Mouse (Mus musculus): ENCODE data around the gene Gm45837. TPM values are rescaled to one million over a fixed set of nuclear protein-coding genes. Genes with fewer than 3 reads are reported as not detected.

The Gm45837 gene
- polyA plus RNA-seq, 1 experiment = not detected

DNA sequence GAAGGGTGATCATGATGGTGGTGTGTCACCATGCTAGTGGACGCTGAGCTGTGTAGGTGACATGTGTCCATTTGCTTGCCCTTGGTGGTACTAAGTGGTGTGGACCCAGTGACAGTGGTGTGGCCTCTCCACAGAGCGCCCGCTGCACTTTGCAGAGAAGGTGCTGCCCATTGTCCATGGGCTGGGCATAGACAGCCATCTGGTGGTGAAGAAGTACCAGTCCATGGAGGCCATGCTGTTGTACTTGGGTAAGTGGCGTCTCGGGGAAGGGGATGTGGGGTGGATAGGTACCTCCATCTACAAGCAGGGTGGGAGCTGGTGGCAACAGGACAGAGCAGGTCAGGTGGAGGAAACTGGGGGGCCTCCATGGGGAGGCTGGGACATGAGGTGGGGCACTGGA is 6.9 kb upstream of the Gm45837 start:
- H3K4me3 ChIP-seq (ENCODE audit: control insufficient read depth, low read depth, low read length) = no peak overlapping the region
- no peaks in the 10 kb centered on the region for H3K36me3 ChIP-seq (ENCODE audit: control insufficient read depth, insufficient read depth, low read length)
- H3K4me1 ChIP-seq (ENCODE audit: control insufficient read depth, insufficient read depth, low read length) = no peaks in the 10 kb centered on the region
- no peak for TF ChIP-seq POLR2A (IDR thresholded peaks at IDR 0.05; ENCODE audit: control insufficient read depth, low read depth, low read length)
- no peak for TF ChIP-seq CTCF (IDR thresholded peaks at IDR 0.05; ENCODE audit: control insufficient read depth, insufficient read depth, insufficient replicate concordance, low read depth, low read length)
- H3K27ac ChIP-seq (ENCODE audit: control insufficient read depth, insufficient read depth, low read depth, low read length) = no peak overlapping the region
- no peaks in the 10 kb centered on the region for H3K27me3 ChIP-seq (ENCODE audit: control insufficient read depth, insufficient read depth, low read length)

DNA sequence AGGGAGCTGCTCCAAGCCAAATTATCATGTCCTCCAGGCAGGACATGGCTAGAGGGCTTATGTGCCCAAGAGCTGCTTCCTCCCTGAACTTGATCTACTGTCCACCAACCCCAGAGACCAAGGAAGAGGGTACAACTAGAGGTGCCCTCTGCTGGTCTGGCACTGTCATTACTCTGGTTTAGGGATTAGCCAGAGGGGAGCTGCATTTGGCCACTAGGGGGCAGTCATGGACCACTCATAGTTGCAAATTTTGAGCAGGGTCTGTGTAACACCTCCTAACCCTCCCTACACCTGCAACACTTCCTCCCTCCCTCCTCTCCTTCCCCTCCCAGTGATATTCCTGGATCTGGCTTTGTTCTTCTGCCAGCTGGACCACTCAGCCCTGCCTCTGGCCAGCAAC is 2.1 kb downstream of the Gm45837 start:
- Histone ChIP-seq H3K27me3 (ENCODE audit: control insufficient read depth, insufficient read depth, low read length) (no peaks in the 10 kb centered on the region), H3K4me3 (ENCODE audit: control insufficient read depth, low read depth, low read length) (no peak overlapping the region)
- TF ChIP-seq CTCF (IDR thresholded peaks at IDR 0.05; ENCODE audit: control insufficient read depth, insufficient read depth, insufficient replicate concordance, low read depth, low read length) = peak; percentile 95
- no peak for TF ChIP-seq POLR2A (IDR thresholded peaks at IDR 0.05; ENCODE audit: control insufficient read depth, low read depth, low read length)

DNA sequence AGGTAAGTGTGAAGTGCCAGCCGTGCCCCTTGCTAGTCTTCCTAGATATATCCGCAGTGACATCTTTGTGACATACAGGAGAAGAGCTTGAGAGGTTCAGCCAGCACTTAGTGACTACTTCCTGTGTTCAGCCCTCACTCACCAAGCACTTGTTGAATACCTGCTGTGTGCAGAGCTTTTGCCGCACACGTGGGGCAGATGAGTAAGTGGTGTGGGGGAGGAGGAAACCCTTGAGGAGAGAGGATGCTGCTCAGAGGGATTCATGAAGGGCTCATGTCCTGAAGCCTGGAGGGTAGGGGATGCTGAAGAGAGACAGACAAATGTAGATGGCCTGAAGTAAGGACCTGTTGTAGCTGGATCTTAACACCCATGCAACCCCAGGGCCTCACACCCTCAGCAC is 3.5 kb downstream of the Gm45837 start:
- Histone ChIP-seq H3K36me3 (ENCODE audit: control insufficient read depth, insufficient read depth, low read length) (no peaks in the 10 kb centered on the region), H3K4me1 (ENCODE audit: control insufficient read depth, insufficient read depth, low read length) (peaks cover 9% of the 10 kb centered on the region), H3K4me3 (ENCODE audit: control insufficient read depth, low read depth, low read length) (no peak overlapping the region), H3K27me3 (ENCODE audit: control insufficient read depth, insufficient read depth, low read length) (no peaks in the 10 kb centered on the region), H3K27ac (ENCODE audit: control insufficient read depth, insufficient read depth, low read depth, low read length) (no peak overlapping the region)
- TF ChIP-seq POLR2A (IDR thresholded peaks at IDR 0.05; ENCODE audit: control insufficient read depth, low read depth, low read length) = no peak
- TF ChIP-seq CTCF (IDR thresholded peaks at IDR 0.05; ENCODE audit: control insufficient read depth, insufficient read depth, insufficient replicate concordance, low read depth, low read length) = no peak

More for the DNA sequence above, 2.1 kb downstream of the Gm45837 start:
- peaks cover 6% of the 10 kb centered on the region for H3K4me1 ChIP-seq (ENCODE audit: control insufficient read depth, insufficient read depth, low read length)
- H3K36me3 ChIP-seq (ENCODE audit: control insufficient read depth, insufficient read depth, low read length) = no peaks in the 10 kb centered on the region
- no peak overlapping the region for H3K27ac ChIP-seq (ENCODE audit: control insufficient read depth, insufficient read depth, low read depth, low read length)

DNA sequence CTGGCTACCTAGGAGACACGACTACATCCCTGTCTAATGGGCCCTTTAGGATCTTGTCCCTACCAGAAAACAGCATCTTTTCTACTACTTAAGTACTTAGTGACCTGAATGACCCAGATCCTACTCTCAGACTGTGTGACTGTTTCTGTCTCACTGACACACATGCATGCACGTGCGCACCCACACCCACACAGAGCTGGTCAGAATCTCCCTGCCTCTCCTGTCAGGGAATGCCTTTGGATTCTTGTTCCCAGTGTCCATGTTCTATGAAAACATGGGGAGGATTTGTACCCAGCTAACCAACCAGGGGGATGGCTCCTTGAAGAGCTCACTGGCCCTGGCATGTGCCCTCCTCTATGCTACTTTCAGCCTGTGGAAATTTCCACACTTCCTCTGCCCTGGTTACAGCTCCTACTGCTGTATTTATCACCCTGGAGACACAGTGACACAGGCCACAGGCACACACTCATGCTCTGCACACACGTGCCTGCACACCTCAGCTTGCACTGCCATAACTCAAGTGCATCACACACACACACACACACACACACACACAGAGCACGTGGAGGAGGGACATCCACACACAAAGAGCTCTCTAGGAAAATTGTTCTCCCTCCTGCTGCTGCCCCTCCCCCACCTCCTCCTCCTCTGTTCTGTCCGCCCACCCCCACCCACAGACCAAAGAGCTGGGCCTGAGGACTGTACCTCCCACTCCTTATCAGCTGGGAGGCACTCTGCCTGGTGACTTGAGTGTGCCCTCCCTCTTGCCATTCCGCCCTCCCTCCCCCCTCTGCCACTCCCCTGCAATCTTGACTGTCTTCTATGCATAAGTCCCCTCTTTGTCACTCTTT is 4.2 kb downstream of the Gm45837 start:
- no peaks in the 10 kb centered on the region for H3K36me3 ChIP-seq (ENCODE audit: control insufficient read depth, insufficient read depth, low read length)
- no peak overlapping the region for H3K4me3 ChIP-seq (ENCODE audit: control insufficient read depth, low read depth, low read length)
- H3K27me3 ChIP-seq (ENCODE audit: control insufficient read depth, insufficient read depth, low read length) = no peaks in the 10 kb centered on the region
- H3K4me1 ChIP-seq (ENCODE audit: control insufficient read depth, insufficient read depth, low read length) = peaks cover 12% of the 10 kb centered on the region
- TF ChIP-seq CTCF (IDR thresholded peaks at IDR 0.05; ENCODE audit: control insufficient read depth, insufficient read depth, insufficient replicate concordance, low read depth, low read length) (no peak), POLR2A (IDR thresholded peaks at IDR 0.05; ENCODE audit: control insufficient read depth, low read depth, low read length) (no peak)
- H3K27ac ChIP-seq (ENCODE audit: control insufficient read depth, insufficient read depth, low read depth, low read length) = no peak overlapping the region

DNA sequence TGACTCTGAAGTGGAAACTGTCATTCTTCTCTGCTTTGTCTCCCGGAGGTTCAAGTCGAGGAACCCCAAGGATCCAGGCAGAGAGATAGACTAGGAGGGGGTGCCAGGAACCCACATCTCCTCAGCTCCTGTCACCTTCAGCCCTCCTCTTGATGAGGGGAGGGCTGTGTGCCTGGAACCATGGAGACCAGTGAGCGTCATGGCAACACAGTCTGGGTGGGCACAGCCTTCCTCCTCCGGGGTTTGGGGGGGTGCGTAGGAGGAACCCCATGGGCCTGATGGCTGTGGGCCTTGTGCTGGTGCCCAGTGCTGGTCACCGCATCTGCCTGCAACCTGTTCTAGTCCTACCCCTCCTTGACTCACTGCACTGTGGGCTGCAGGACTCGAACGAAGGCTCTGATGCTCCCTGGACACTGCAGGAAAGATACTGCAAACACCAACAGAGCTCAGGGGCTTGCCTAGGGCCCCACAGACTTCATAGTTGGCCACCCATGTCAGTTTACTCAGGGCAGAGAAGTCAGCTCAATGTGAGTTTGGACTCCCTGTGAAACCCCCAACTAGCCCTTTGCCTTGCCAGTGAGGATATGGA is 4.9 kb downstream of the Gm45837 start:
- Histone ChIP-seq H3K4me1 (ENCODE audit: control insufficient read depth, insufficient read depth, low read length) (peaks cover 15% of the 10 kb centered on the region), H3K36me3 (ENCODE audit: control insufficient read depth, insufficient read depth, low read length) (no peaks in the 10 kb centered on the region), H3K27ac (ENCODE audit: control insufficient read depth, insufficient read depth, low read depth, low read length) (no peak overlapping the region), H3K4me3 (ENCODE audit: control insufficient read depth, low read depth, low read length) (no peak overlapping the region), H3K27me3 (ENCODE audit: control insufficient read depth, insufficient read depth, low read length) (no peaks in the 10 kb centered on the region)
- TF ChIP-seq POLR2A (IDR thresholded peaks at IDR 0.05; ENCODE audit: control insufficient read depth, low read depth, low read length) = no peak

DNA sequence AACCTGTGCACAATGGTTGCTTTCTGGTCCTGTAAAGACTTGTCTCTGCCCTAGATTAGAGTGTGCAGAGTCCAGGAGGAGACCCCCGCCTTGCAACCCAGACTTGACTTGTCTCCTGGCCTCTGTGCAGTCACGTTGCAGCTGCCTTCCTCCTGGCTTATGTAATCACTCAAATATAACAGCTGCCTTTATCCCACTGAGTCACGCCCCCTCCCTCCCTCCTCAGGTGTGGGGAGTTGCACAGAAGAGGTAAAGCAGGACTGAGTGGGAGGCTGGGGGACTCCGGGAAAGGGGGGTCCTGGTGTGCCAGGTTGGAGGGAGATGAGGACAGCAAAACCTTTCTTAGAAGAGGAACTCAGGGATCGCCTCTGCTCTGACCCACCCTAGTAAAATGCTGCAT is 5.7 kb downstream of the Gm45837 start:
- Histone ChIP-seq H3K27ac (ENCODE audit: control insufficient read depth, insufficient read depth, low read depth, low read length) (no peak overlapping the region), H3K36me3 (ENCODE audit: control insufficient read depth, insufficient read depth, low read length) (no peaks in the 10 kb centered on the region), H3K27me3 (ENCODE audit: control insufficient read depth, insufficient read depth, low read length) (no peaks in the 10 kb centered on the region), H3K4me3 (ENCODE audit: control insufficient read depth, low read depth, low read length) (no peak overlapping the region), H3K4me1 (ENCODE audit: control insufficient read depth, insufficient read depth, low read length) (peaks cover 15% of the 10 kb centered on the region)
- TF ChIP-seq CTCF (IDR thresholded peaks at IDR 0.05; ENCODE audit: control insufficient read depth, insufficient read depth, insufficient replicate concordance, low read depth, low read length) (no peak), POLR2A (IDR thresholded peaks at IDR 0.05; ENCODE audit: control insufficient read depth, low read depth, low read length) (no peak)

DNA sequence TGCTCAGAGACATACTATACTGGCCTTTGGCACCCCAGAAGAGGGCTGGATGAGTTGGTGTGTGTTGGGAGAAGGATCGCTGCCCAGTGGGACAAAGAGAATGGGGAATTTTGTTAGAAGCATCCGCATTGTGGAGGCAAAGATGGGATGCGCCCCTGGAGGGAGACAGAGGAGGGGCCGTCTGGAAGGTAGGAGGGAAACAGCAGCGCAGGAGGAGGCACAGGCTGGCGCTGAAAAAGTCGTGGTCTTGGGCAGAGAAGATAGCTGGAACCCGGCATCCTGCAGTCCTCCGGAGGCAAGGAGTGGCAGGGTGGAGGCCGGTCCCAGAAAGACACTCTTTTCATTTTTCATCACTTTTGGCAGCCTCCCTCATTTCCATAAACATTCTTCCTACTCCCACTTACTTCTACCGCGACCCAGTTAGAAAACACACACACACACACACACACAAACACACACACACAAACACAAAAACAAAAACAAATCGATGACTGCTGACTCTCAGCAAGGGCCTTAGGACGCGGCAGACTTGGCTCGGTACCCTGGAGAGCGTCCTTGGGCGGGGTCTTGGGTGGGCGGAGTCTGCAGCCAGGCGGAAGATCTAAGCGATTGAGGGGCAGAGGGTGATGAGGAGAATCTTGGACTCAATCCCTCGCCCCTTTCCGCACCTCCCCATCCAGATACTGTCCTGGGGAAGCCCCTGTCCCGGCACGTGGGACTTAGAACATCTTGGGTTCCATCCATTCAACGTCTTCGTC is 8.5 kb downstream of the Gm45837 start:
- H3K27ac ChIP-seq (ENCODE audit: control insufficient read depth, insufficient read depth, low read depth, low read length) = no peak overlapping the region
- no peaks in the 10 kb centered on the region for H3K36me3 ChIP-seq (ENCODE audit: control insufficient read depth, insufficient read depth, low read length)
- peaks cover 17% of the 10 kb centered on the region for H3K4me1 ChIP-seq (ENCODE audit: control insufficient read depth, insufficient read depth, low read length)
- peak overlapping the region; percentile 71 for H3K4me3 ChIP-seq (ENCODE audit: control insufficient read depth, low read depth, low read length)
- H3K27me3 ChIP-seq (ENCODE audit: control insufficient read depth, insufficient read depth, low read length) = no peaks in the 10 kb centered on the region
- no peak for TF ChIP-seq POLR2A (IDR thresholded peaks at IDR 0.05; ENCODE audit: control insufficient read depth, low read depth, low read length)

Measured in testis, adult 2 months (tissue).